Mouse (Mus musculus) forebrain, embryonic 13.5 days (tissue): ENCODE measurements at regions not wholly inside any gene's neighbourhood (a gene's known extent, or its start where the extent isn't known, plus 50 kb on each side); places are given as distances from the start of the nearest gene placed in this dataset.
A peak's percentile ranks its signal among the peaks of the same experiment; 100 is the strongest.

ENCODE experiments used
- ATAC-seq: fragments of 200-750 bp; cut with Nextera tagmentation; 2 replicates; pipeline ENCODE4 v1.8.0; 2017
- H3K27ac ChIP-seq: fragments of 300-500 bp; sonication (generic); 2 replicates; pipeline ENCODE4 v1.5.1; 2015; ENCODE audit warnings: inconsistent platforms, mild to moderate bottlenecking, moderate library complexity
- H3K27me3 ChIP-seq: fragments of 300-500 bp; sonication (generic); 2 replicates; pipeline ENCODE4 v1.6.1; 2015; ENCODE audit warnings: mild to moderate bottlenecking, inconsistent platforms
- H3K36me3 ChIP-seq: fragments of 300-500 bp; sonication (generic); 2 replicates; pipeline ENCODE4 v1.6.1; 2015; ENCODE audit warnings: mild to moderate bottlenecking, inconsistent platforms; ENCODE audit not compliant: poor library complexity, severe bottlenecking
- H3K4me1 ChIP-seq: fragments of 300-500 bp; sonication (generic); 2 replicates; pipeline ENCODE4 v1.6.1; 2015; ENCODE audit warnings: inconsistent platforms
- H3K4me2 ChIP-seq: fragments of 300-500 bp; sonication (generic); 2 replicates; pipeline ENCODE4 v1.6.1; 2015; ENCODE audit warnings: inconsistent platforms, mild to moderate bottlenecking, moderate library complexity
- H3K4me3 ChIP-seq: fragments of 300-500 bp; sonication (generic); 2 replicates; pipeline ENCODE4 v1.5.1; 2015; ENCODE audit warnings: mild to moderate bottlenecking, inconsistent platforms
- H3K9ac ChIP-seq: fragments of 300-500 bp; sonication (generic); 2 replicates; pipeline ENCODE4 v1.6.1; 2015; ENCODE audit warnings: mild to moderate bottlenecking, inconsistent platforms
- H3K9me3 ChIP-seq: fragments of 300-500 bp; sonication (generic); replicated peaks from 2 replicates; pipeline ENCODE4 v1.6.1; 2016; ENCODE audit warnings: inconsistent platforms
- WGBS: fragments of 180-500 bp; shearing (Covaris S2); methylation state at CpG from one replicate; pipeline ENCODE4 v1.1.7; 2015; 5-methylcytosine and 5-hydroxymethylcytosine counted together

GRCm38 (mm10) chr3:21020946-21021345 lies 654.0 kb upstream of the Agtr1b start:
- Histone ChIP-seq H3K27me3 (no peaks in the 10 kb centered on the region), H3K36me3 (no peaks in the 10 kb centered on the region), H3K9me3 (no peaks in the 10 kb centered on the region), H3K27ac (no peak overlapping the region), H3K4me3 (no peak overlapping the region), H3K4me2 (no peak overlapping the region), H3K4me1 (no peaks in the 10 kb centered on the region), H3K9ac (no peak overlapping the region)
- WGBS, result 75% methylated on average over 1 of the region's 1 CpGs
- peak; percentile 41; the same call in 1 of the 2 replicates for ATAC-seq

- H3K4me3 ChIP-seq, result no peak overlapping the region
- ATAC-seq, result no peak
- H3K27me3 ChIP-seq, result no peaks in the 10 kb centered on the region
- H3K27ac ChIP-seq, result no peak overlapping the region
- no peak overlapping the region for H3K9ac ChIP-seq
- no peaks in the 10 kb centered on the region for H3K4me1 ChIP-seq
- H3K36me3 ChIP-seq, result no peaks in the 10 kb centered on the region
- no peaks in the 10 kb centered on the region for H3K9me3 ChIP-seq
- H3K4me2 ChIP-seq, result no peak overlapping the region
These were observed 653.3 kb upstream of the Agtr1b start for GRCm38 (mm10) chr3:21020297-21020696.

GRCm38 (mm10) chr3:21009650-21010049 lies 642.7 kb upstream of the Agtr1b start:
- no peak overlapping the region for H3K9ac ChIP-seq
- no peak overlapping the region for H3K4me3 ChIP-seq
- H3K27ac ChIP-seq, result no peak overlapping the region
- no peaks in the 10 kb centered on the region for H3K4me1 ChIP-seq
- H3K36me3 ChIP-seq, result no peaks in the 10 kb centered on the region
- no peaks in the 10 kb centered on the region for H3K9me3 ChIP-seq
- 80% methylated on average over 1 of the region's 1 CpGs for WGBS
- no peak overlapping the region for H3K4me2 ChIP-seq
- ATAC-seq, result no peak
- H3K27me3 ChIP-seq, result no peaks in the 10 kb centered on the region

GRCm38 (mm10) chr3:20998295-20998694 lies 631.3 kb upstream of the Agtr1b start:
- H3K4me2 ChIP-seq, result no peak overlapping the region
- H3K4me3 ChIP-seq, result no peak overlapping the region
- no peaks in the 10 kb centered on the region for H3K36me3 ChIP-seq
- H3K9me3 ChIP-seq, result no peaks in the 10 kb centered on the region
- H3K27me3 ChIP-seq, result no peaks in the 10 kb centered on the region
- H3K9ac ChIP-seq, result no peak overlapping the region
- no peaks in the 10 kb centered on the region for H3K4me1 ChIP-seq
- no peak overlapping the region for H3K27ac ChIP-seq
- no peak for ATAC-seq

- no peak overlapping the region for H3K4me3 ChIP-seq
- H3K36me3 ChIP-seq, result no peaks in the 10 kb centered on the region
- no peak overlapping the region for H3K27ac ChIP-seq
- peak; percentile 17; the same call in 1 of the 2 replicates for ATAC-seq
- H3K4me1 ChIP-seq, result peaks cover 29% of the 10 kb centered on the region
- no peaks in the 10 kb centered on the region for H3K27me3 ChIP-seq
- H3K4me2 ChIP-seq, result no peak overlapping the region
- H3K9me3 ChIP-seq, result no peaks in the 10 kb centered on the region
- no peak overlapping the region for H3K9ac ChIP-seq
- WGBS, result 65% methylated on average over 2 of the region's 2 CpGs
These were observed 622.6 kb upstream of the Agtr1b start for GRCm38 (mm10) chr3:20989486-20989970.

- Histone ChIP-seq H3K9ac (no peak overlapping the region), H3K27me3 (no peaks in the 10 kb centered on the region), H3K4me2 (no peak overlapping the region), H3K36me3 (no peaks in the 10 kb centered on the region), H3K4me3 (no peak overlapping the region), H3K9me3 (no peaks in the 10 kb centered on the region), H3K4me1 (peaks cover 33% of the 10 kb centered on the region), H3K27ac (peak overlapping the region; percentile 77)
- ATAC-seq, result peak; percentile 41
- 0% methylated on average over 1 of the region's 1 CpGs for WGBS
These were observed 620.0 kb upstream of the Agtr1b start for GRCm38 (mm10) chr3:20986942-20987341.

- WGBS, result 0% methylated on average over 1 of the region's 1 CpGs
- peak; percentile 93 for ATAC-seq
- Histone ChIP-seq H3K4me2 (peak overlapping the region; percentile 27), H3K27me3 (no peaks in the 10 kb centered on the region), H3K4me3 (no peak overlapping the region), H3K9ac (no peak overlapping the region), H3K36me3 (no peaks in the 10 kb centered on the region), H3K4me1 (peaks cover 33% of the 10 kb centered on the region), H3K27ac (peak overlapping the region; percentile 77), H3K9me3 (no peaks in the 10 kb centered on the region)
These were observed 619.4 kb upstream of the Agtr1b start for GRCm38 (mm10) chr3:20986377-20986727.

GRCm38 (mm10) chr3:20985682-20986376 lies 618.9 kb upstream of the Agtr1b start:
- Histone ChIP-seq H3K4me3 (no peak overlapping the region), H3K36me3 (no peaks in the 10 kb centered on the region), H3K27me3 (no peaks in the 10 kb centered on the region), H3K27ac (peak overlapping the region; percentile 77), H3K4me2 (peak overlapping the region; percentile 27), H3K9ac (no peak overlapping the region), H3K9me3 (no peaks in the 10 kb centered on the region), H3K4me1 (peaks cover 33% of the 10 kb centered on the region)
- peak; percentile 85 for ATAC-seq
- 22% methylated on average over 4 of the region's 4 CpGs for WGBS

GRCm38 (mm10) chr3:20984146-20984545 lies 617.2 kb upstream of the Agtr1b start:
- H3K4me3 ChIP-seq, result no peak overlapping the region
- H3K9ac ChIP-seq, result no peak overlapping the region
- 42% methylated on average over 1 of the region's 1 CpGs for WGBS
- no peaks in the 10 kb centered on the region for H3K9me3 ChIP-seq
- H3K27me3 ChIP-seq, result no peaks in the 10 kb centered on the region
- H3K36me3 ChIP-seq, result no peaks in the 10 kb centered on the region
- no peak overlapping the region for H3K4me2 ChIP-seq
- H3K27ac ChIP-seq, result no peak overlapping the region
- peaks cover 33% of the 10 kb centered on the region for H3K4me1 ChIP-seq
- ATAC-seq, result no peak; the same call in 1 of the 2 replicates

GRCm38 (mm10) chr3:20973077-20973476 lies 606.1 kb upstream of the Agtr1b start:
- Histone ChIP-seq H3K27me3 (no peaks in the 10 kb centered on the region), H3K36me3 (no peaks in the 10 kb centered on the region), H3K4me2 (no peak overlapping the region), H3K4me3 (no peak overlapping the region), H3K4me1 (no peaks in the 10 kb centered on the region), H3K27ac (no peak overlapping the region), H3K9ac (no peak overlapping the region), H3K9me3 (no peaks in the 10 kb centered on the region)
- ATAC-seq, result no peak
- 91% methylated on average over 1 of the region's 1 CpGs for WGBS
